Mouse (Mus musculus) lung, postnatal 0 days (tissue): Measurements from ENCODE around the gene Acox2. TPM values are rescaled to one million over a fixed set of nuclear protein-coding genes. Genes with fewer than 3 reads are reported as not detected.
A peak's percentile ranks its signal among the peaks of the same experiment; 100 is the strongest.

Experiments used
- ATAC-seq: fragments of 200-750 bp; cut with Nextera tagmentation; 2 replicates; pipeline ENCODE4 v1.8.0; 2017; ENCODE audit warnings: moderate library complexity
- DNase-seq: peaks from one replicate; pipeline ENCODE4 v3.0.0-alpha.2; 2016; ENCODE audit warnings: low spot score
- H3K27ac ChIP-seq: fragments of 300-500 bp; sonication (generic); 2 replicates; pipeline ENCODE4 v1.5.1; 2014; ENCODE audit warnings: antibody characterized with exemption, mild to moderate bottlenecking, low read length, mixed read lengths
- H3K27me3 ChIP-seq: fragments of 300-500 bp; sonication (generic); replicated peaks from 2 replicates; pipeline ENCODE4 v1.6.1; 2014; ENCODE audit warnings: low read length, mixed read lengths; ENCODE audit not compliant: insufficient read depth
- H3K36me3 ChIP-seq: fragments of 300-500 bp; sonication (generic); 2 replicates; pipeline ENCODE4 v1.6.1; 2014; ENCODE audit warnings: low read length, mixed read lengths; ENCODE audit not compliant: insufficient read depth
- H3K4me1 ChIP-seq: fragments of 300-500 bp; sonication (generic); 2 replicates; pipeline ENCODE4 v1.6.1; 2014; ENCODE audit warnings: antibody characterized with exemption, low read depth, low read length, mixed read lengths; ENCODE audit not compliant: insufficient read depth
- H3K4me2 ChIP-seq: fragments of 300-500 bp; sonication (generic); replicated peaks from 2 replicates; pipeline ENCODE4 v1.6.1; 2014; ENCODE audit warnings: low read depth, mild to moderate bottlenecking, low read length, moderate library complexity, mixed read lengths
- H3K4me3 ChIP-seq: fragments of 300-500 bp; sonication (generic); 2 replicates; pipeline ENCODE4 v1.5.1; 2014; ENCODE audit warnings: low read depth, low read length
- H3K9ac ChIP-seq: fragments of 300-500 bp; sonication (generic); replicated peaks from 2 replicates; pipeline ENCODE4 v1.6.1; 2014; ENCODE audit warnings: low read depth, mild to moderate bottlenecking
- H3K9me3 ChIP-seq: fragments of 300-500 bp; sonication (generic); 2 replicates; pipeline ENCODE4 v1.6.1; 2016; ENCODE audit warnings: low read length, mixed read lengths
- CTCF ChIP-seq: IDR thresholded peaks from 2 replicates; pipeline ENCODE4 v1.5.1; 2016; ENCODE audit warnings: antibody characterized with exemption, mild to moderate bottlenecking
- EP300 ChIP-seq: IDR thresholded peaks from 2 replicates; pipeline ENCODE4 v1.6.1; 2016; ENCODE audit warnings: antibody characterized with exemption, mild to moderate bottlenecking, control low read depth
- WGBS: fragments of 180-500 bp; shearing (Covaris S2); extraction: QIAGEN DNeasy Blood & Tissue Kit; methylation state at CpG from one replicate; pipeline ENCODE4 v1.1.7; 2014; 5-methylcytosine and 5-hydroxymethylcytosine counted together
- polyA plus RNA-seq: library from polyadenylated mRNA; unstranded; fragments of >200 nt; fragmentation: Nextera tagmentation; extraction: Ambion mirVana; gene quantifications from 2 replicates; pipeline ENCODE4 v1.2.1, GENCODE M21; 2015

Acox2 gene
- polyA plus RNA-seq, 1 experiment from 2014 or later = 6.3 TPM

DNA sequence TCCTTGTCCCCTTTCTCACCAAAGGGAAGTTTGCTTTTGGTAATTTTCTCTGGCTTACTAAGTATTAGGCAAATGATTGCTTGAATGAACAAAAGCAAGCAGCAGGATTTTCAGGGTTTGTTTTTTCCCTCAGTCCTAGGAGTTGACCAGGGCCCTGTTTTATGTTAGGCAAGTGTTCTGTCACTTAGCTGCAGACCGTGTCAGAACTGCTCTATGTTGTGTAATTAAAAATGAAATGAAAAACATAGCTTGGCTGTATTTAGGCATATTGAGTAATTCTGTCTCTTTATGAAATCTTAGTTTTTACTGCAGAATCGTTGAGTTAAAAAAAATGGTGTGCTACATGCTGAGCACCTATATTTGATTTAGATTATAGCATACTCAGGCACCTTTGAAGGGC, 34.3 kb downstream of the Acox2 start:
- Histone ChIP-seq H3K9ac (no peak overlapping the region), H3K4me1 (no peaks in the 10 kb centered on the region), H3K27me3 (no peaks in the 10 kb centered on the region), H3K4me3 (no peak overlapping the region), H3K4me2 (no peak overlapping the region), H3K36me3 (0 out of 2 replicates have a peak, but pooled peaks cover 5% of the 10 kb centered on the region), H3K9me3 (no peaks in the 10 kb centered on the region), H3K27ac (no peak overlapping the region)
- WGBS = 43% methylated on average over 2 of the region's 2 CpGs
- no peak for TF ChIP-seq EP300
- ATAC-seq = peak; percentile 57; the same call in 1 of the 2 replicates
- DNase-seq = peak; percentile 75

DNA sequence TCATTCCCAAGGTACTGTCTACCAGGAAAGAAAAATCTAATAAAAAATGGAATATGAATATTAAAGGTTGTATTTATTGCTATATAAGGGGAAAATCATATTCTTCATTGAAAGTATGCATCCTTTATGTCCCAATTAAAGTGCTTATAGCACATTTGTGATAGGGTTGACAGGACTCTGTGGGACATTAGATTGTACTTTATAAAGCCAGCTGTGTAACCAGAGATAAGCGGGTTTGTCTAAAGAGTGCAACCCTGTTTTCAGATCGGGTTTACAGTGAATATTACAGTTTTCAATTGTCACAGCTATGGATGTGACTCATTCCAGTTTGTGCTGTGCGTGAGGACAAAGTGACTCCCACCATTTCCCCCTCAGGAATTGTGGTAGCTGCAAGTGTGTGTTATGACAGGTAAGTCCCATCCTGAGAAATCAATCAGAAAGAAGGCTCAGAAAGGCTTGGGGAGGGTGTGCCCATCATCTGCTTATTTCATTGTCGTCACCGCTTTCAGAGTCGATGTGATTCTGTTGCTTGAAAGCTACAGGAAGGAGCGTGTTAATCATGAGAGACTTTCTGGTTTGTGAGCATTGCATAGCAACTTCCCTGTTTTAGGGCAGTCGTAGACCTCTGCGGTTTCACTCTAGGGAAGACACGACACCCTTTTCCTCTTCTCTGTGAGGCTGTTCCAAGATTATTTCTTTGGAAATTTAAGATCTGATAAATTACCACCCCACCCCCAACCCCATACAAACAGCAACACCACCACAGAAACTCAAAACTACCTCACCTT, 35.5 kb downstream of the Acox2 start:
- no peak overlapping the region for H3K4me2 ChIP-seq
- H3K9me3 ChIP-seq = no peaks in the 10 kb centered on the region
- WGBS = 81% methylated on average over 10 of the region's 10 CpGs
- no peak overlapping the region for H3K9ac ChIP-seq
- H3K27ac ChIP-seq = no peak overlapping the region
- H3K27me3 ChIP-seq = no peaks in the 10 kb centered on the region
- 0 out of 2 replicates have a peak, but pooled peaks cover 5% of the 10 kb centered on the region for H3K36me3 ChIP-seq
- H3K4me3 ChIP-seq = no peak overlapping the region
- no peaks in the 10 kb centered on the region for H3K4me1 ChIP-seq
- ATAC-seq (no peak), DNase-seq (peak; percentile 6)
- TF ChIP-seq CTCF (no peak), EP300 (no peak)

DNA sequence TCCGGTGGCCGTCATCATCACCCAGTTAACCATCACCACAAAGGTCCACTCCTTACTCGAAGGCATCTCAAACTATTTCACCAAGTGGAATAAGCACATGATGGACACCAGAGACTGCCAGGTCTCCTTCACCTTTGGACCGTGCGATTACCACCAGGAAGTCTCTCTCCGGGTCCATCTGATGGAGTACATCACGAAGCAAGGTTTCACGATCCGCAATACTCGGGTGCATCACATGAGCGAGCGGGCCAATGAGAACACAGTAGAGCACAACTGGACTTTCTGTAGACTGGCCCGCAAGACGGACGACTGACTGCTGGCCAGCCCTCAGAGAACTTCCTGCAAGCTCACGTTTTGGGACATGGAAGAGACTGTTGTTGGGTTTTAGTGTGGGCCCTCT, 36.6 kb downstream of the Acox2 start:
- Histone ChIP-seq H3K36me3 (0 out of 2 replicates have a peak, but pooled peaks cover 5% of the 10 kb centered on the region), H3K4me3 (no peak overlapping the region), H3K27me3 (no peaks in the 10 kb centered on the region), H3K9ac (no peak overlapping the region), H3K4me1 (no peaks in the 10 kb centered on the region), H3K27ac (no peak overlapping the region), H3K9me3 (no peaks in the 10 kb centered on the region), H3K4me2 (no peak overlapping the region)
- TF ChIP-seq CTCF (no peak), EP300 (no peak)
- ATAC-seq (no peak), DNase-seq (no peak)
- WGBS = 94% methylated on average over 16 of the region's 16 CpGs

DNA sequence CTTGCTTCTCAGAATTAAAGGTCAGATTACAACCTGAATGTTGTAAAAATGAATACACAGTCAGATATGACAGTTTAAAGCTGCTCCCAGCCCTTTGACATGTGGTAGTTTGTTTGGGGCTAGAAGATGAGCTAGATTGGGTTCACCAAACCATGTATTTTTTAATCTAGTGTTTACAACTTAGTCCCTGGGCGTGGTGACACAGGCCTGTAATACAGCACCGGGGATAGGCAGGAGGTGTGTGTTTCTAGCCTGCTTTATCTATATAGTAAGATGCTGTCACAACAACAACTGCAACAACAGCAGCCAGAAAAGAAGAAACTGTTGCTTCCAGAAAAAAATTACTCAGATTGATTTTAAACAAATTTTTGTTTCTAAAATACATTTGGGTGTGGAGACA, 38.2 kb downstream of the Acox2 start:
- WGBS = 88% methylated on average over 2 of the region's 2 CpGs
- ATAC-seq = no peak

DNA sequence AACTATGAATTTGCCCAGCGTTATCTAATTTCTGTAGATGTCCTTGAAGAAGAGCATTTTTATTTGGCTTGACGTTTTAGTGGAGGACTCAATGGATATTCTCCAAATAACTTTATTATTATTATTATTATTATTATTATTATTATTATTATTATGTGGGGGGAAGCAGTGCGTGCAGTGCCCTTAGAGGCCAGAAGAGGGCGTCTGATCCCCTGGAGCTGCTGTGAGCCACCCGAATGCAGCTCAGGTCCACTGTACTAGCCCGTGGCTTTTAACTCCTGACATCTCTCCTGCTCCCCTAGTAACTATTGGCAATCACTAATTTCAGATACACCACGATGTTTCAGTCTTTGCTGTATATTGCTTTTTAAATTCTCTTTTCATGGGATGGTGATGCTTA, 38.8 kb downstream of the Acox2 start:
- no peak overlapping the region for H3K4me2 ChIP-seq
- H3K27me3 ChIP-seq = no peaks in the 10 kb centered on the region
- no peak overlapping the region for H3K4me3 ChIP-seq
- H3K4me1 ChIP-seq = peaks cover 6% of the 10 kb centered on the region; the same call in 1 of the 2 replicates
- no peaks in the 10 kb centered on the region for H3K9me3 ChIP-seq
- no peak overlapping the region for H3K27ac ChIP-seq
- no peak for TF ChIP-seq EP300
- peak; percentile 57 for TF ChIP-seq CTCF
- H3K9ac ChIP-seq = no peak overlapping the region
- DNase-seq (no peak), ATAC-seq (no peak)
- 70% methylated on average over 7 of the region's 7 CpGs for WGBS
- H3K36me3 ChIP-seq = 0 out of 2 replicates have a peak, but pooled peaks cover 5% of the 10 kb centered on the region

More for the DNA sequence above, 38.2 kb downstream of the Acox2 start:
- Histone ChIP-seq H3K36me3 (0 out of 2 replicates have a peak, but pooled peaks cover 5% of the 10 kb centered on the region), H3K27me3 (no peaks in the 10 kb centered on the region), H3K4me3 (no peak overlapping the region), H3K27ac (no peak overlapping the region), H3K4me2 (no peak overlapping the region), H3K4me1 (peaks cover under 1% of the 10 kb centered on the region; the same call in 1 of the 2 replicates), H3K9ac (no peak overlapping the region), H3K9me3 (no peaks in the 10 kb centered on the region)
- TF ChIP-seq EP300 = no peak
- no peak for TF ChIP-seq CTCF
- DNase-seq = no peak

DNA sequence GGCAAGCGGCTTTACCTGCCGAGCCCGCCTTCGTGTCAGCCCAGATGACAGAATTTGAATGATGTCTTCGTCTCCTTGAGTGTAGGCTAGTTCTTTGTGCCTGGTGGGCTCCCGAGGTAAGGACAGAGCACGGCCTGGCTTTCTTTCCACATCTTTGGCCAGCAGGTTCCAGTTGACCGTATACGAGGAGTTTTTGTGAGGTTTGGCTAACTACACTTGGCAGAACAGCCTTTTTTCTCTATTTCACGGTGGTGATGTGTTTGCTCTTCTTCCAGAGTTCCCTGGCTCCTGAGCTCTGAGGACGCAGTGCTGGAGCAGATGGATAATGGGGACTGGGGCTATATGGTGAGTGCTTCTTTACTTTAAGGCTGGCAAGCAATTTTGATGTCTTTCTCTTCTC, 39.3 kb downstream of the Acox2 start:
- WGBS = 73% methylated on average over 11 of the region's 11 CpGs
- DNase-seq = no peak
- ATAC-seq = no peak

More for the DNA sequence above, 39.3 kb downstream of the Acox2 start:
- H3K27ac ChIP-seq = no peak overlapping the region
- no peaks in the 10 kb centered on the region for H3K27me3 ChIP-seq
- no peak overlapping the region for H3K4me2 ChIP-seq
- no peaks in the 10 kb centered on the region for H3K9me3 ChIP-seq
- H3K4me1 ChIP-seq = peaks cover 9% of the 10 kb centered on the region; the same call in 1 of the 2 replicates
- H3K36me3 ChIP-seq = 0 out of 2 replicates have a peak, but pooled peaks cover 5% of the 10 kb centered on the region
- TF ChIP-seq EP300 (no peak), CTCF (no peak)
- H3K9ac ChIP-seq = no peak overlapping the region
- H3K4me3 ChIP-seq = no peak overlapping the region
